Mouse (Mus musculus) gastrocnemius, postnatal 25 days (tissue): Measurements from ENCODE around the gene Gm16381. TPM values are rescaled to one million over a fixed set of nuclear protein-coding genes. Genes with fewer than 3 reads are reported as not detected.
"Not testable (repeated sequence)": the region's sequence is repeated elsewhere in the genome, so short reads cannot be mapped to it uniquely, and the experiment has no call there.

Experiments used
- DNase-seq: peaks from one replicate; pipeline ENCODE4 v3.0.0; 2022
- long read RNA-seq, 2 experiments: library from polyadenylated mRNA; stranded (forward); transcript quantifications; one replicate each; pipeline ENCODE4 v2.0.0; 2021
- total RNA-seq, 2 experiments: library from RNA; stranded (reverse); gene quantifications; 1 replicate in 1 of 2; 2 replicates in 1 of 2; pipeline ENCODE4 v1.2.3; 2021

Gene Gm16381
- not detected for total RNA-seq
- long read RNA-seq, experiment 1, result 0 reads
- long read RNA-seq, experiment 2, result 0 reads

- not testable (repeated sequence) for DNase-seq
These were observed at the start of gene Gm16381 for GRCm38 (mm10) chr12:87644520-87644919. Gene Gm16381 (minus strand): TSS chr12:87644620.

- DNase-seq, result not testable (repeated sequence)
These were observed 8.7 kb upstream of the Gm16381 start for GRCm38 (mm10) chr12:87652916-87653703.

DNA sequence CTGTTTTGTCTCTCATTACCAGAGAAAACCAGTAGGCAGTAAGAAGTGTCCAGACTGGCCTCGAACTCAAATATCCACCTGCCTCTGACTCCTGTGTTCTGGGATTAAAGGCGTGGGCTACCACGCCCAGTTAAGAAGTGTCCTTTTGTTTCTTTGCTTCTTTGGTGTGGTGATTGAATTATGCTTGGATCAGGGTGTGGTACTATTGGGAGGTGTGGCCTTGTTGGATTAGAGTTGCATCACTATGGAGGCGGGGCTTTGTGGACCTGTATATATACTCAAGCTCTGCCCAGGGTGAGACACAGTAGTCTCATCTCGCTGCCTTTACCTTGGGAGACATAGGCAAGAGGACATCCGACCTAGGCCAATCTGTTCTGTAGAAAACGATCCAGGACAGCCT, 25.9 kb downstream of the Gm16381 start, which contains the start of gene Gm4027:
TSS of gene Gm4027 (plus strand) at position 301 of the 400 bp plus-strand sequence.
- not testable (repeated sequence) for DNase-seq

DNA sequence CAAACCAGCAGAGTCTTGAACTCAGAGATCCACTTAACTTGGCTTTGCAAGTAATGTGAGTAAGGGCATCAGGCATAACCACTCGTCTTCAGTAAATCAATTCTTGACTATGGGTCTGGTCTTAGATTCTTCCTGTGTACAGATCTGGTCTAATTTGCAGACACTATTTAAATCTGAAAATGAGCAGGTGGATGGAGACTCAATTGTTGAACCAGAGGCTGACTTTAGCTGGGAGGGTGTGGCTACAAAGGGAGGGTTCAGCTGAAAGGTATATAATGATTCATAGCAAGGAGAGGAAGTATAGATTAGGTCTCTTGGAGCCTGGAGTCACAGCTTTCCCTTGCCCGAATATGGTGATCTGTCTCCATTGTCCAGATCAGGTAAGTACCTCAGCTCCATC, 42.0 kb downstream of the Gm16381 start, which contains the start of gene Oog1:
TSS of gene Oog1 (plus strand) at position 301 of the 400 bp plus-strand sequence.
- not testable (repeated sequence) for DNase-seq

DNA sequence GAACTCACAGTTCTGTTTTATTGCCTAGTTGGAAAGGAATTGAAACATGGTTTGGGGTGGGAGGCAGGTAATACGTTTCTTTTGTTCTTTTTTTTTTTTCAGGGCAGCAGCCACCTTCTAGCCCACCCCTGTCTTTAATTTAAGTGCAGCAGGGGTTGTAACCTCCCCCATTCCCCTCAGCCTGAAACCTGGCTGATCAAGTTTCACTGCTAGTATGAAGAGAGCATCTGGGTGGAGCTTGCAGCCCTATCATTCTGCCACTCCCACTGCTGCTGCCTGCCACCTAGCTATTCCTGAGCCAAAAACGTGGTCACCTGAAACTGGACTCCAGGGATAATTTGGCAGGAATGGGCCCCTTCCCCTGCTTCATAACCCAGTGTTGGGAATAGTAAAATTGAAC, 43.0 kb downstream of the Gm16381 start:
- DNase-seq, result not testable (repeated sequence)

Other genes starting within 250 kb of the Gm16381 start
- 100 to 1,000 TPM; 135 to 140 TPM for gene Slirp, start 200.7 kb downstream of the Gm16381 start, total RNA-seq
- 1 to 10 TPM; 4.2 to 5.1 TPM for gene Alkbh1, start 200.6 kb downstream of the Gm16381 start, total RNA-seq
- 10 to 100 TPM; 38.1 to 43.6 TPM for gene Snw1, start 172.3 kb downstream of the Gm16381 start, total RNA-seq
- gene Gm5788, start 149.9 kb downstream of the Gm16381 start, total RNA-seq, result not detected
- not detected for gene Gm8300, start 130.3 kb downstream of the Gm16381 start, total RNA-seq
- not detected for gene Oog1, start 41.9 kb downstream of the Gm16381 start, total RNA-seq
- gene Gm4027, start 25.8 kb downstream of the Gm16381 start, total RNA-seq, result not detected
- not detected for gene Gm21319, start 131.1 kb upstream of the Gm16381 start, total RNA-seq
- not detected for gene Gm21936, start 150.9 kb upstream of the Gm16381 start, total RNA-seq
- gene BB287469, start 172.0 kb upstream of the Gm16381 start, total RNA-seq, result not detected
- not detected for gene Gm2001, start 197.7 kb upstream of the Gm16381 start, total RNA-seq
- gene Gm2016, start 229.5 kb upstream of the Gm16381 start, total RNA-seq, result not detected